Mouse (Mus musculus): ENCODE results near the gene Orm2. TPM values are rescaled to one million over a fixed set of nuclear protein-coding genes. Genes with fewer than 3 reads are reported as not detected.
A peak's percentile ranks its signal among the peaks of the same experiment; 100 is the strongest.
"Not testable (repeated sequence)": the region's sequence is repeated elsewhere in the genome, so short reads cannot be mapped to it uniquely, and the experiment has no call there.

The Orm2 gene
- not detected for total RNA-seq (2021)
- 0.73 TPM in 1 of 2 replicates, not detected in the other for polyA plus RNA-seq (2012; rRNA removed)
- long read RNA-seq, result 0 reads

DNA sequence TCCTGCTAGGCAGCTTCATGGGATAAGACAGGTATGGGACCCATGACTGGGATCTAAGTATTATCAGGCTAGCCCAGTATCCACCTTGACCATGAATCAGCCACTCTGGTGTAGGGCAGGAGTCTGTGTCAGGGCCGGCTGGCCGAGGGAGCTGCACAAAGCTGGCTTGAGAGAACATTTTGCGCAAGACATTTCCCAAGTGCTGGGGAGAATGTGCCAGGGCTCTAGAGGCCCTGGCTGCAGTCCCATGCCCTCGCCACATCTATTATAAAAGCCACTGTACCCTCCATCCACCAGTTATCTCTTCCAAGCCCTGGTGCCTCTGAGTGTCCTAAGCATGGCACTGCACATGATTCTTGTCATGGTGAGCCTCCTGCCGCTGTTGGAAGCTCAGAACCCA lies at the start of gene Orm2:
TSS of gene Orm2 (plus strand) at position 300 of the 400 bp plus-strand sequence.
- 59% methylated on average over 5 of the region's 5 CpGs for WGBS
- Histone ChIP-seq H3K4me1 (ENCODE audit: control insufficient read depth, insufficient read depth, low read length) (no peaks in the 10 kb centered on the region; the same call in 1 of the 2 replicates), H3K79me2 (replicated peaks; ENCODE audit: control insufficient read depth, insufficient read depth, low read length) (no peaks in the 10 kb centered on the region), H3K4me3 (no peak within 1 kb of the TSS), H3K36me3 (ENCODE audit: control insufficient read depth, insufficient read depth, low read length) (no peaks in the 10 kb centered on the region), H3K27ac (no peak within 1 kb of the TSS), H3K27me3 (ENCODE audit: control insufficient read depth, insufficient read depth, low read length) (no peaks in the 10 kb centered on the region), H3K9ac (ENCODE audit: low read depth, low read length) (no peak within 1 kb of the TSS)
- DNase-seq, result peak; percentile 63 to 71
- TF ChIP-seq CTCF (IDR thresholded peaks at IDR 0.05), result no peak
- TF ChIP-seq EP300 (IDR thresholded peaks at IDR 0.05; ENCODE audit: insufficient read depth, low read depth, low read length), result peak; percentile 69; the same call in 1 of the 2 replicates
- no peak for TF ChIP-seq POLR2A (IDR thresholded peaks at IDR 0.05; ENCODE audit: insufficient read depth, low read depth, low read length)
- intact Hi-C loops (cut with DNase I), result no loop called here

GRCm38 (mm10) chr4:63314063-63314462 lies 48.2 kb upstream of the Orm2 start:
- TF ChIP-seq POLR2A (IDR thresholded peaks at IDR 0.05; ENCODE audit: insufficient read depth, low read depth, low read length) (no peak), CTCF (IDR thresholded peaks at IDR 0.05) (no peak), EP300 (IDR thresholded peaks at IDR 0.05; ENCODE audit: insufficient read depth, low read depth, low read length) (no peak)
- 85% methylated on average over 5 of the region's 5 CpGs for WGBS
- no peak for DNase-seq

GRCm38 (mm10) chr4:63316076-63316746 lies 46.0 kb upstream of the Orm2 start:
- Histone ChIP-seq H3K9ac (ENCODE audit: low read depth, low read length) (no peak overlapping the region), H3K36me3 (ENCODE audit: control insufficient read depth, insufficient read depth, low read length) (no peaks in the 10 kb centered on the region), H3K4me1 (ENCODE audit: control insufficient read depth, insufficient read depth, low read length) (no peaks in the 10 kb centered on the region), H3K4me3 (no peak overlapping the region), H3K79me2 (replicated peaks; ENCODE audit: control insufficient read depth, insufficient read depth, low read length) (no peaks in the 10 kb centered on the region), H3K27me3 (ENCODE audit: control insufficient read depth, insufficient read depth, low read length) (no peaks in the 10 kb centered on the region), H3K27ac (no peak overlapping the region)
- DNase-seq, result peak; percentile 48 to 50
- 61% methylated on average over 9 of the region's 9 CpGs for WGBS
- intact Hi-C loops (cut with DNase I), result no loop called here
- no peak for TF ChIP-seq CTCF (IDR thresholded peaks at IDR 0.05)
- no peak for TF ChIP-seq POLR2A (IDR thresholded peaks at IDR 0.05; ENCODE audit: insufficient read depth, low read depth, low read length)
- no peak for TF ChIP-seq EP300 (IDR thresholded peaks at IDR 0.05; ENCODE audit: insufficient read depth, low read depth, low read length)

More at GRCm38 (mm10) chr4:63314063-63314462, 48.2 kb upstream of the Orm2 start:
- no peak overlapping the region for H3K9ac ChIP-seq (ENCODE audit: low read depth, low read length)
- H3K4me3 ChIP-seq, result no peak overlapping the region
- no peaks in the 10 kb centered on the region for H3K36me3 ChIP-seq (ENCODE audit: control insufficient read depth, insufficient read depth, low read length)
- peaks cover 5% of the 10 kb centered on the region for H3K4me1 ChIP-seq (ENCODE audit: control insufficient read depth, insufficient read depth, low read length)
- intact Hi-C loops (cut with DNase I), result no loop called here
- no peaks in the 10 kb centered on the region for H3K79me2 ChIP-seq (replicated peaks; ENCODE audit: control insufficient read depth, insufficient read depth, low read length)
- H3K27me3 ChIP-seq (ENCODE audit: control insufficient read depth, insufficient read depth, low read length), result no peaks in the 10 kb centered on the region
- no peak overlapping the region for H3K27ac ChIP-seq

GRCm38 (mm10) chr4:63319566-63319965 lies 42.7 kb upstream of the Orm2 start:
- not testable (repeated sequence) for H3K9ac ChIP-seq (ENCODE audit: low read depth, low read length); H3K4me1 ChIP-seq (ENCODE audit: control insufficient read depth, insufficient read depth, low read length); H3K27me3 ChIP-seq (ENCODE audit: control insufficient read depth, insufficient read depth, low read length); H3K36me3 ChIP-seq (ENCODE audit: control insufficient read depth, insufficient read depth, low read length); H3K27ac ChIP-seq; H3K4me3 ChIP-seq; H3K79me2 ChIP-seq (replicated peaks; ENCODE audit: control insufficient read depth, insufficient read depth, low read length)
- peak; percentile 82 for TF ChIP-seq CTCF (IDR thresholded peaks at IDR 0.05)
- 26% methylated on average over 3 of the region's 3 CpGs for WGBS
- peak; percentile 51 to 77 for DNase-seq
- intact Hi-C loops (cut with DNase I), result loop anchor here (1.0 to 2.0 kb wide), 3 partner anchors 104 to 161 kb away; no protein-coding TSS in a partner anchor

- H3K27ac ChIP-seq, result no peak overlapping the region
- H3K79me2 ChIP-seq (replicated peaks; ENCODE audit: control insufficient read depth, insufficient read depth, low read length), result no peaks in the 10 kb centered on the region
- H3K27me3 ChIP-seq (ENCODE audit: control insufficient read depth, insufficient read depth, low read length), result no peaks in the 10 kb centered on the region
- H3K36me3 ChIP-seq (ENCODE audit: control insufficient read depth, insufficient read depth, low read length), result no peaks in the 10 kb centered on the region
- no peak for TF ChIP-seq EP300 (IDR thresholded peaks at IDR 0.05; ENCODE audit: insufficient read depth, low read depth, low read length)
- TF ChIP-seq POLR2A (IDR thresholded peaks at IDR 0.05; ENCODE audit: insufficient read depth, low read depth, low read length), result no peak
- TF ChIP-seq CTCF (IDR thresholded peaks at IDR 0.05), result no peak
- 89% methylated on average over 8 of the region's 8 CpGs for WGBS
- intact Hi-C loops (cut with DNase I), result no loop called here
- H3K4me1 ChIP-seq (ENCODE audit: control insufficient read depth, insufficient read depth, low read length), result no peaks in the 10 kb centered on the region
- peak in 1 of 2 experiments; percentile 5 for DNase-seq
- no peak overlapping the region for H3K4me3 ChIP-seq
- H3K9ac ChIP-seq (ENCODE audit: low read depth, low read length), result no peak overlapping the region
These were observed 38.9 kb upstream of the Orm2 start for GRCm38 (mm10) chr4:63323275-63323815.

DNA sequence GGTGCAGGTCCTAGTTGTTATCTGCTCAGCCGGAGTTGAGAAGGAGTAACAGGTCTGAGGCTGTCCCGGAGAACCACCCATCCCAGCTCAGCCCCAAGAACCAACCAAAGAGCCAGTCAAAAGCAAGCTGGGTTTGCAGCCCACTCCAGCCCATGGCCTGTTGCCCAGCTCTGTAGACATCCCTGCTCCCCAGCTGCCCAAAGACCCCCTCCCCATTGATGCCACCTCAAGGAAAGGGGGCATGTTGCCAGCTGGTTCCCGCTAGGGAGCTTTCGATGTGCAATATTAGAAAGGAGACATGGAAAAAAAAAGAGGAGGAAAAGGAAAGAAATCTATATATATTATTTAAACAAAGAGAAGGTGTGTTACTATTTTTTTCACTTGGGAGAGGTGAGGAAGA lies 28.8 kb upstream of the Orm2 start:
- Histone ChIP-seq H3K36me3 (ENCODE audit: control insufficient read depth, insufficient read depth, low read length) (no peaks in the 10 kb centered on the region), H3K9ac (ENCODE audit: low read depth, low read length) (no peak overlapping the region), H3K79me2 (replicated peaks; ENCODE audit: control insufficient read depth, insufficient read depth, low read length) (no peaks in the 10 kb centered on the region), H3K27me3 (ENCODE audit: control insufficient read depth, insufficient read depth, low read length) (no peaks in the 10 kb centered on the region), H3K27ac (no peak overlapping the region), H3K4me3 (no peak overlapping the region), H3K4me1 (ENCODE audit: control insufficient read depth, insufficient read depth, low read length) (no peaks in the 10 kb centered on the region)
- intact Hi-C loops (cut with DNase I), result no loop called here
- WGBS, result 84% methylated on average over 4 of the region's 4 CpGs
- DNase-seq, result no peak
- TF ChIP-seq EP300 (IDR thresholded peaks at IDR 0.05; ENCODE audit: insufficient read depth, low read depth, low read length) (no peak), CTCF (IDR thresholded peaks at IDR 0.05) (no peak), POLR2A (IDR thresholded peaks at IDR 0.05; ENCODE audit: insufficient read depth, low read depth, low read length) (no peak)

Measured in heart, adult 2 months (tissue).